Comparison of ENCODE assay signal across 8 mouse cellular contexts in genomic region chr13:60737632-60738324, GRCm38 (mm10). TPM values are rescaled to one million over a fixed set of nuclear protein-coding genes. Genes with fewer than 3 reads are reported as not detected.
A peak's percentile ranks its signal among the peaks of the same experiment; 100 is the strongest.
DNase-seq lines count a peak whose midpoint lies in the region; ATAC-seq and TF ChIP-seq lines count a peak whose summit lies in the region.

No protein-coding gene starts in this region.

- no peaks in the 10 kb centered on the region for H3K4me1 ChIP-seq in brown adipose tissue, adult 24 weeks (ENCODE audit: control insufficient read depth, insufficient read depth, insufficient read length, low read length)
- H3K4me1 ChIP-seq in hindbrain, embryonic 15.5 days (replicated peaks), result 0 out of 2 replicates have a peak, but pooled peaks cover 12% of the 10 kb centered on the region

- H3K4me2 ChIP-seq in hindbrain, embryonic 15.5 days, result peak overlapping the region; percentile 10; the same call in 1 of the 2 replicates

- intact Hi-C loops in gastrocnemius, adult 2 months (cut with DNase I), result loop anchor here (1.0 to 5.0 kb wide), 4 partner anchors 65 to 895 kb away; partner anchors contain the start of gene Dapk1
- intact Hi-C loops in left cerebral cortex, postnatal 4 days (cut with DNase I), result no loop called here

- peak; percentile 77 for DNase-seq in NIH3T3 (ENCODE audit: low read depth)
- DNase-seq in gastrocnemius, adult 2 months, result peak; percentile 87
- DNase-seq in left cerebral cortex, postnatal 4 days, result peak; percentile 51
- DNase-seq in mesoderm, embryonic 11.5 days (ENCODE audit: low read depth, low spot score), result peak; percentile 88
- DNase-seq in right cerebral cortex, postnatal 36 days (ENCODE audit: low spot score in 2 of 2), result peak; percentile 53 to 56

- no peaks in the 10 kb centered on the region for H3K27me3 ChIP-seq in hindbrain, embryonic 15.5 days

- H3K4me3 ChIP-seq in brown adipose tissue, adult 24 weeks (ENCODE audit: insufficient read depth, low read depth, low read length), result peak overlapping the region; percentile 31; the same call in 1 of the 2 replicates
- H3K4me3 ChIP-seq in gastrocnemius, adult 2 months, result peak overlapping the region; percentile 62
- H3K4me3 ChIP-seq in hindbrain, embryonic 15.5 days, result no peak overlapping the region

- WGBS in hindbrain, embryonic 15.5 days, result 23% methylated on average over 9 of the region's 9 CpGs

- H3K27ac ChIP-seq in brown adipose tissue, adult 24 weeks (replicated peaks; ENCODE audit: low read depth, low read length), result peak overlapping the region; percentile 55
- peak overlapping the region; percentile 75 for H3K27ac ChIP-seq in gastrocnemius, adult 2 months
- H3K27ac ChIP-seq in hindbrain, embryonic 15.5 days (replicated peaks), result peak overlapping the region; percentile 62; the same call in 1 of the 2 replicates

- H3K36me3 ChIP-seq in hindbrain, embryonic 15.5 days, result peaks cover 40% of the 10 kb centered on the region

- H3K9ac ChIP-seq in hindbrain, embryonic 15.5 days, result no peak overlapping the region

- no peak for TF ChIP-seq CTCF in gastrocnemius, adult 2 months (IDR thresholded peaks at IDR 0.05)

- H3K9me3 ChIP-seq in hindbrain, embryonic 15.5 days, result no peaks in the 10 kb centered on the region

- peak; percentile 39; the same call in 1 of the 2 replicates for ATAC-seq in hindbrain, embryonic 15.5 days (ENCODE audit: low FRiP score, low read depth)
- no peak for ATAC-seq in cerebellum, adult (ENCODE audit: insufficient number of reproducible peaks, low FRiP score, low TSS enrichment)

RNA-seq across cellular contexts. Expression of gene BC051665, which starts 48.4 kb away (rescaled TPM):
- polyA plus RNA-seq in brown adipose tissue, adult 24 weeks (2012; ENCODE audit: insufficient read depth, insufficient read length, missing spikeins), result not detected in 2 replicates
- total RNA-seq in gastrocnemius, adult 2 months (2021), result not detected
- polyA plus RNA-seq in hindbrain, embryonic 15.5 days (2015; fragmentation: Nextera tagmentation; extraction: Ambion mirVana), result not detected in 2 replicates
- total RNA-seq in left cerebral cortex, postnatal 4 days (2021), result not detected
